Mouse (Mus musculus): ENCODE measurements around the gene Elavl4. TPM values are rescaled to one million over a fixed set of nuclear protein-coding genes. Genes with fewer than 3 reads are reported as not detected.

The Elavl4 gene
- polyA plus RNA-seq, 1 experiment from 2014 or later = 59.6 TPM

Other genes with a start within 250 kb of the Elavl4 start
- gene Agbl4, start 45.8 kb upstream of the Elavl4 start, polyA plus RNA-seq (2016; fragmentation: Nextera tagmentation; extraction: Ambion mirVana) = 0.44 and 0.66 TPM in 2 replicates